Mouse (Mus musculus) limb, embryonic 14.5 days (tissue): Measurements from ENCODE around the gene Olfr723. TPM values are rescaled to one million over a fixed set of nuclear protein-coding genes. Genes with fewer than 3 reads are reported as not detected.
"Not testable (repeated sequence)": the region's sequence is repeated elsewhere in the genome, so short reads cannot be mapped to it uniquely, and the experiment has no call there.

ENCODE experiments used
- ATAC-seq: fragments of 200-750 bp; cut with Nextera tagmentation; 2 replicates; pipeline ENCODE4 v1.8.0; 2017; ENCODE audit warnings: low read depth, moderate number of reproducible peaks, moderate TSS enrichment; ENCODE audit not compliant: low FRiP score
- DNase-seq: peaks from one replicate; pipeline ENCODE4 v3.0.0-alpha.2; 2015; ENCODE audit warnings: low spot score
- H3K27ac ChIP-seq: fragments of 300-500 bp; sonication (generic); replicated peaks from 2 replicates; pipeline ENCODE4 v1.5.1; 2014; ENCODE audit warnings: low read depth, mild to moderate bottlenecking, low read length, moderate library complexity, mixed read lengths
- H3K27me3 ChIP-seq: fragments of 300-500 bp; sonication (generic); 2 replicates; pipeline ENCODE4 v1.6.1; 2014; ENCODE audit warnings: low read length, mixed read lengths; ENCODE audit not compliant: control insufficient read depth, insufficient read depth
- H3K36me3 ChIP-seq: fragments of 300-500 bp; sonication (generic); 2 replicates; pipeline ENCODE4 v1.6.1; 2014; ENCODE audit warnings: mild to moderate bottlenecking, low read length, moderate library complexity, mixed read lengths; ENCODE audit not compliant: control insufficient read depth, insufficient read depth
- H3K4me1 ChIP-seq: fragments of 300-500 bp; sonication (generic); 2 replicates; pipeline ENCODE4 v1.6.1; 2014; ENCODE audit warnings: antibody characterized with exemption, low read length, mixed read lengths; ENCODE audit not compliant: control insufficient read depth, insufficient read depth
- H3K4me2 ChIP-seq: fragments of 300-500 bp; sonication (generic); replicated peaks from 2 replicates; pipeline ENCODE4 v1.6.1; 2014; ENCODE audit warnings: low read depth, mild to moderate bottlenecking, low read length, moderate library complexity; ENCODE audit not compliant: severe bottlenecking
- H3K4me3 ChIP-seq: fragments of 300-500 bp; sonication (generic); replicated peaks from 2 replicates; pipeline ENCODE4 v1.5.1; 2014; ENCODE audit warnings: low read length
- H3K9ac ChIP-seq: fragments of 300-500 bp; sonication (generic); 2 replicates; pipeline ENCODE4 v1.6.1; 2014; ENCODE audit warnings: mild to moderate bottlenecking, low read depth, low read length, moderate library complexity; ENCODE audit not compliant: severe bottlenecking
- H3K9me3 ChIP-seq: fragments of 300-500 bp; sonication (generic); 2 replicates; pipeline ENCODE4 v1.6.1; 2016; ENCODE audit warnings: low read length; ENCODE audit not compliant: control insufficient read depth
- POLR2A ChIP-seq: fragments of 200-500 bp; IDR thresholded peaks from 2 replicates; pipeline ENCODE4 v1.8.0; 2012; ENCODE audit warnings: inconsistent platforms, mild to moderate bottlenecking, moderate library complexity, borderline replicate concordance; ENCODE audit not compliant: insufficient read depth, insufficient read length; ENCODE audit errors: extremely low read depth
- WGBS: fragments of 180-500 bp; shearing (Covaris S2); extraction: QIAGEN DNeasy Blood & Tissue Kit; methylation state at CpG from one replicate; pipeline ENCODE4 v1.1.7; 2014; 5-methylcytosine and 5-hydroxymethylcytosine counted together
- polyA plus RNA-seq, 2 experiments: library from polyadenylated mRNA; depleted of rRNA in 1 of 2; stranded (reverse) in 1 of 2; unstranded in 1 of 2; fragments of >200 nt; fragmentation: Nextera tagmentation in 1 of 2; extraction: Ambion mirVana in 1 of 2; gene quantifications; 2 replicates each; pipeline versions ENCODE4 v1.2.1 to v1.2.3; 2012 to 2014

The Olfr723 gene
- polyA plus RNA-seq (2012; rRNA removed) (not detected in 2 replicates), polyA plus RNA-seq (2014; fragmentation: Nextera tagmentation; extraction: Ambion mirVana) (not detected in 2 replicates)

GRCm38 (mm10) chr14:49931687-49932086 lies at the start of gene Olfr723:
TSS of gene Olfr723 (minus strand) at chr14:49931787.
- not testable (repeated sequence) for H3K9me3 ChIP-seq, H3K4me3 ChIP-seq, H3K9ac ChIP-seq, H3K27ac ChIP-seq, ATAC-seq, H3K4me2 ChIP-seq, H3K27me3 ChIP-seq, DNase-seq, H3K36me3 ChIP-seq, H3K4me1 ChIP-seq

- not testable (repeated sequence) for H3K9ac ChIP-seq, H3K4me2 ChIP-seq, DNase-seq, H3K27me3 ChIP-seq, H3K27ac ChIP-seq, H3K4me1 ChIP-seq, H3K36me3 ChIP-seq, H3K9me3 ChIP-seq, H3K4me3 ChIP-seq, ATAC-seq
- WGBS: 57% methylated on average over 1 of the region's 1 CpGs
Observed at GRCm38 (mm10) chr14:49963174-49963573, 31.6 kb upstream of the Olfr723 start, which contains the start of gene Olfr724. TSS of gene Olfr724 (minus strand) at chr14:49963274.

DNA sequence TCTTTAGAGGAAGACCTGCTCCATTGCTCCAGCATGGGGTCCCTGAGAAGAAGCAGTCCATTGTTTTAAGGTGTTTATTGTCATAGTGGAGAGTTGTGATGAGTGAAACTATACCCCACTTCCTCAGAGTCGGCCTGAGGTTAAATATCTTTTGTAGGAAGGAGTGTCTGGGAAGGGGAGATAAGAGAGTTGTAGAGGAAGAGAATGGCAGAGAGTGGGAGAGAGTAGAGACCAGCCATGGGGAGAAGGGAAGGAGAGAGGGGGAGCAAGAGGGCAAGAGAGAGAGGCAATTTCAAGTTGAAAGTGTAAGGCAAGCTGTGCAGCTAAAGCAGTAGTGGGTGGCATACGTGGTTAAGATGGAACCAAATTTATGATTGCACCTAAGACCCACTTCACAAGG lies 24.3 kb upstream of the Olfr723 start:
- no peaks in the 10 kb centered on the region for H3K36me3 ChIP-seq
- no peak for TF ChIP-seq POLR2A
- no peaks in the 10 kb centered on the region for H3K27me3 ChIP-seq
- DNase-seq (no peak), ATAC-seq (no peak)
- WGBS: 54% methylated on average over 2 of the region's 2 CpGs
- no peak overlapping the region for H3K27ac ChIP-seq
- H3K9ac ChIP-seq: no peak overlapping the region
- no peaks in the 10 kb centered on the region for H3K9me3 ChIP-seq
- H3K4me1 ChIP-seq: no peaks in the 10 kb centered on the region
- H3K4me2 ChIP-seq: no peak overlapping the region
- H3K4me3 ChIP-seq: no peak overlapping the region

- Histone ChIP-seq H3K27ac (no peak within 1 kb of the TSS), H3K4me3 (no peak within 1 kb of the TSS), H3K27me3 (no peaks in the 10 kb centered on the region), H3K36me3 (no peaks in the 10 kb centered on the region), H3K4me1 (no peaks in the 10 kb centered on the region), H3K9me3 (no peaks in the 10 kb centered on the region), H3K9ac (no peak within 1 kb of the TSS), H3K4me2 (no peak within 1 kb of the TSS)
- TF ChIP-seq POLR2A: no peak
- no peak for DNase-seq
- no peak for ATAC-seq
Observed at GRCm38 (mm10) chr14:49901899-49902298, 29.7 kb downstream of the Olfr723 start, which contains the start of gene Olfr722. TSS of gene Olfr722 (minus strand) at chr14:49901999.

Other genes starting within 250 kb of the Olfr723 start
- gene Armh4, start 148.4 kb downstream of the Olfr723 start, polyA plus RNA-seq (2012; rRNA removed): 11.3 and 12.9 TPM in 2 replicates
- gene Armh4, start 148.4 kb downstream of the Olfr723 start, polyA plus RNA-seq (2014; fragmentation: Nextera tagmentation; extraction: Ambion mirVana): 16.3 and 17.8 TPM in 2 replicates
- gene Olfr722, start 29.8 kb downstream of the Olfr723 start, polyA plus RNA-seq (2012; rRNA removed): not detected in 2 replicates
- gene Olfr722, start 29.8 kb downstream of the Olfr723 start, polyA plus RNA-seq (2014; fragmentation: Nextera tagmentation; extraction: Ambion mirVana): not detected in 2 replicates
- gene Olfr724, start 31.5 kb upstream of the Olfr723 start, polyA plus RNA-seq (2012; rRNA removed): not detected in 2 replicates
- gene Olfr724, start 31.5 kb upstream of the Olfr723 start, polyA plus RNA-seq (2014; fragmentation: Nextera tagmentation; extraction: Ambion mirVana): not detected in 2 replicates
- not detected in 2 replicates for gene Olfr725, start 108.6 kb upstream of the Olfr723 start, polyA plus RNA-seq (2012; rRNA removed)
- gene Olfr725, start 108.6 kb upstream of the Olfr723 start, polyA plus RNA-seq (2014; fragmentation: Nextera tagmentation; extraction: Ambion mirVana): not detected in 2 replicates
- gene Olfr726, start 159.2 kb upstream of the Olfr723 start, polyA plus RNA-seq (2012; rRNA removed): not detected in 2 replicates
- not detected in 2 replicates for gene Olfr726, start 159.2 kb upstream of the Olfr723 start, polyA plus RNA-seq (2014; fragmentation: Nextera tagmentation; extraction: Ambion mirVana)
- gene Olfr727, start 191.4 kb upstream of the Olfr723 start, polyA plus RNA-seq (2012; rRNA removed): not detected in 2 replicates
- gene Olfr727, start 191.4 kb upstream of the Olfr723 start, polyA plus RNA-seq (2014; fragmentation: Nextera tagmentation; extraction: Ambion mirVana): not detected in 2 replicates
- not detected in 2 replicates for gene Olfr728, start 210.9 kb upstream of the Olfr723 start, polyA plus RNA-seq (2012; rRNA removed)
- gene Olfr728, start 210.9 kb upstream of the Olfr723 start, polyA plus RNA-seq (2014; fragmentation: Nextera tagmentation; extraction: Ambion mirVana): not detected in 2 replicates
- not detected in 2 replicates for gene Olfr729, start 221.1 kb upstream of the Olfr723 start, polyA plus RNA-seq (2012; rRNA removed)
- not detected in 2 replicates for gene Olfr729, start 221.1 kb upstream of the Olfr723 start, polyA plus RNA-seq (2014; fragmentation: Nextera tagmentation; extraction: Ambion mirVana)